Mouse (Mus musculus): ENCODE data around the gene Atat1. TPM values are rescaled to one million over a fixed set of nuclear protein-coding genes. Genes with fewer than 3 reads are reported as not detected.

Atat1 gene
- total and polyA plus RNA-seq, 3 experiments: 5.7 to 12.5 (median 10.4) TPM

DNA sequence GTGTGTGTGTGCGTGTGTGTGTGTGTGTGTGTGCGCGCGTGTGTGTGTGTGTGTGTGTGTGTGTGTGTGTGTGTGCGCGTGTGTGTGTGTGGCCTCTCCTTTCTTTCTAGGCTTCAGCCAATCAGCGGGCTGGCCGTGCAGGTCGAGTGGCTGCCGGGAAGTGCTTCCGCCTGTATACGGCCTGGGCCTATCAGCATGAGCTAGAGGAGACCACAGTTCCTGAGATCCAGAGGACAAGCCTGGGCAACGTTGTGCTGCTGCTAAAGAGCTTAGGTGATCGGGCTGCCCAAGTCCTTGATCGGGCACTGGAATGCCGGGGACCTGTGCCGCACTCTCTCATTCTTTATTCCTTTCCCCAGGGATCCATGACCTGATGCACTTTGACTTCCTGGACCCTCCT, 22.1 kb downstream of the Atat1 start:
- in situ Hi-C loops (cut with MboI; ENCODE audit: low pct_ligation_motif_present, low pct_unique_long_range_greater_than_20kb, low sequenced_read_pairs): no loop called here
- Histone ChIP-seq H3K79me2 (replicated peaks; ENCODE audit: control insufficient read depth, extremely low read depth, insufficient read depth, poor library complexity, severe bottlenecking) (no peaks in the 10 kb centered on the region), H3K9me3 (replicated peaks; ENCODE audit: low read length) (no peaks in the 10 kb centered on the region), H3K36me3 (replicated peaks in 1 of 2; ENCODE audit: control insufficient read depth in 1 of 2, insufficient read depth in 1 of 2, low read length in 1 of 2) (peaks cover 80 to 97% of the 10 kb centered on the region in 2 experiments), H3K27ac (ENCODE audit: insufficient read depth, low read depth) (no peak overlapping the region), H3K9ac (ENCODE audit: insufficient read depth, low read depth) (no peak overlapping the region), H3K4me3 (replicated peaks in 1 of 3; ENCODE audit: low read depth in 2 of 3, low read length in 2 of 3, poor library complexity in 1 of 3) (no peak overlapping the region), H3K4me2 (ENCODE audit: insufficient read depth, low read depth, poor library complexity, severe bottlenecking) (no peak overlapping the region), H3K4me1 (ENCODE audit: control insufficient read depth in 1 of 2, insufficient read depth in 2 of 2) (no peaks in the 10 kb centered on the region), H3K27me3 (replicated peaks) (no peaks in the 10 kb centered on the region)
- DNase-seq (ENCODE audit: extremely low read depth): no peak
- dilution Hi-C loops (cut with MboI; ENCODE audit: extremely low pct_ligation_motif_present, extremely low pct_unique_long_range_greater_than_20kb, low sequenced_read_pairs): no loop called here
- TF ChIP-seq CTCF (conservative IDR thresholded peaks at IDR 0.05 in 1 of 2, IDR thresholded peaks at IDR 0.05 in 1 of 2; ENCODE audit: low read depth in 2 of 2, low read length in 2 of 2) (no peak), ZMIZ1 (IDR thresholded peaks at IDR 0.05; ENCODE audit: low read depth, low read length) (no peak), GABPA (IDR thresholded peaks at IDR 0.05; ENCODE audit: insufficient replicate concordance, low read depth, low read length) (no peak), CHD2 (IDR thresholded peaks at IDR 0.05; ENCODE audit: low read length) (no peak), ZNF384 (IDR thresholded peaks at IDR 0.05; ENCODE audit: low read depth, low read length) (no peak), TCF12 (IDR thresholded peaks at IDR 0.05; ENCODE audit: low read depth, low read length) (no peak), HCFC1 (IDR thresholded peaks at IDR 0.05; ENCODE audit: low read depth, low read length) (no peak), USF2 (conservative IDR thresholded peaks at IDR 0.05; ENCODE audit: low read depth, low read length) (no peak), NELFE (IDR thresholded peaks at IDR 0.05; ENCODE audit: low read depth, low read length) (no peak), KAT2A (IDR thresholded peaks at IDR 0.05; ENCODE audit: insufficient replicate concordance, low read length) (no peak), POLR2A (IDR thresholded peaks at IDR 0.05; ENCODE audit: low read depth, low read length) (no peak), RCOR1 (conservative IDR thresholded peaks at IDR 0.05; ENCODE audit: low read depth, low read length) (no peak), IRF4 (IDR thresholded peaks at IDR 0.05; ENCODE audit: low read depth, low read length) (no peak), JUND (conservative IDR thresholded peaks at IDR 0.05; ENCODE audit: low read depth, low read length) (no peak), NRF1 (IDR thresholded peaks at IDR 0.05; ENCODE audit: low read depth, low read length) (no peak), MAX (IDR thresholded peaks at IDR 0.05; ENCODE audit: low read length) (no peak), MEF2A (IDR thresholded peaks at IDR 0.05; ENCODE audit: borderline replicate concordance, low read depth, low read length) (no peak), BHLHE40 (IDR thresholded peaks at IDR 0.05; ENCODE audit: low read depth, low read length) (no peak)

GRCm38 (mm10) chr17:35883777-35884176, 26.1 kb downstream of the Atat1 start:
- dilution Hi-C loops (cut with MboI; ENCODE audit: extremely low pct_ligation_motif_present, extremely low pct_unique_long_range_greater_than_20kb, low sequenced_read_pairs): no loop called here
- Histone ChIP-seq H3K36me3 (replicated peaks in 1 of 2; ENCODE audit: control insufficient read depth in 1 of 2, insufficient read depth in 1 of 2, low read length in 1 of 2) (peaks cover 70 to 79% of the 10 kb centered on the region in 2 experiments), H3K27me3 (replicated peaks) (no peaks in the 10 kb centered on the region), H3K79me2 (replicated peaks; ENCODE audit: control insufficient read depth, extremely low read depth, insufficient read depth, poor library complexity, severe bottlenecking) (peaks cover 20% of the 10 kb centered on the region), H3K9me3 (replicated peaks; ENCODE audit: low read length) (no peaks in the 10 kb centered on the region), H3K4me2 (ENCODE audit: insufficient read depth, low read depth, poor library complexity, severe bottlenecking) (no peak overlapping the region), H3K27ac (ENCODE audit: insufficient read depth, low read depth) (no peak overlapping the region), H3K4me1 (ENCODE audit: control insufficient read depth in 1 of 2, insufficient read depth in 2 of 2) (peaks cover 5 to 16% of the 10 kb centered on the region in 2 experiments), H3K9ac (ENCODE audit: insufficient read depth, low read depth) (no peak overlapping the region), H3K4me3 (replicated peaks in 1 of 3; ENCODE audit: low read depth in 2 of 3, low read length in 2 of 3, poor library complexity in 1 of 3) (no peak overlapping the region)
- in situ Hi-C loops (cut with MboI; ENCODE audit: low pct_ligation_motif_present, low pct_unique_long_range_greater_than_20kb, low sequenced_read_pairs): no loop called here
- DNase-seq (ENCODE audit: extremely low read depth): no peak
- TF ChIP-seq JUN (IDR thresholded peaks at IDR 0.05; ENCODE audit: insufficient read depth, low read depth, low read length) (no peak), RAD21 (IDR thresholded peaks at IDR 0.05; ENCODE audit: low read depth, low read length) (no peak), SMC3 (IDR thresholded peaks at IDR 0.05; ENCODE audit: low read depth, low read length) (no peak), GABPA (IDR thresholded peaks at IDR 0.05; ENCODE audit: insufficient replicate concordance, low read depth, low read length) (no peak), ETS1 (conservative IDR thresholded peaks at IDR 0.05; ENCODE audit: low read depth, low read length) (no peak), TBP (conservative IDR thresholded peaks at IDR 0.05; ENCODE audit: low read depth, low read length) (no peak), POLR2A (IDR thresholded peaks at IDR 0.05; ENCODE audit: low read depth, low read length) (no peak), MYC (IDR thresholded peaks at IDR 0.05; ENCODE audit: low read depth, low read length) (no peak), ZNF384 (IDR thresholded peaks at IDR 0.05; ENCODE audit: low read depth, low read length) (no peak), IRF4 (IDR thresholded peaks at IDR 0.05; ENCODE audit: low read depth, low read length) (no peak), MAX (IDR thresholded peaks at IDR 0.05; ENCODE audit: low read length) (no peak), JUND (conservative IDR thresholded peaks at IDR 0.05; ENCODE audit: low read depth, low read length) (no peak), ZMIZ1 (IDR thresholded peaks at IDR 0.05; ENCODE audit: low read depth, low read length) (no peak), ZC3H11A (IDR thresholded peaks at IDR 0.05; ENCODE audit: low read depth, low read length) (no peak), MEF2A (IDR thresholded peaks at IDR 0.05; ENCODE audit: borderline replicate concordance, low read depth, low read length) (no peak), E2F4 (IDR thresholded peaks at IDR 0.05; ENCODE audit: insufficient replicate concordance, low read depth, low read length) (no peak)

Data from CH12.LX (cell line).